Mouse (Mus musculus) CH12.LX (cell line): ENCODE results near the gene Dnajc13. TPM values are rescaled to one million over a fixed set of nuclear protein-coding genes. Genes with fewer than 3 reads are reported as not detected.

ENCODE experiments used
- DNase-seq: peaks from one replicate; pipeline ENCODE4 v3.0.0-alpha.2; 2013; ENCODE audit errors: extremely low read depth
- H3K27ac ChIP-seq: 2 replicates; pipeline ENCODE4 v1.5.1; 2012; ENCODE audit warnings: low read depth, mild to moderate bottlenecking, control low read depth, moderate library complexity; ENCODE audit not compliant: insufficient read depth
- H3K27me3 ChIP-seq: replicated peaks from 2 replicates; pipeline ENCODE3; 2012; ENCODE audit warnings: inconsistent platforms
- H3K36me3 ChIP-seq, 2 experiments: replicated peaks in 1 of 2; 2 replicates each; pipeline versions ENCODE3 to v1.6.1; 2012; ENCODE audit warnings: inconsistent platforms in 1 of 2, low read length in 1 of 2, mild to moderate bottlenecking in 1 of 2, mixed read lengths in 1 of 2, moderate library complexity in 1 of 2; ENCODE audit not compliant: control insufficient read depth in 1 of 2, insufficient read depth in 1 of 2
- H3K4me1 ChIP-seq, 2 experiments: 2 replicates each; pipeline ENCODE4 v1.6.1; 2012; ENCODE audit warnings: inconsistent platforms in 1 of 2, moderate library complexity in 1 of 2; ENCODE audit not compliant: insufficient read depth in 2 of 2, control insufficient read depth in 1 of 2
- H3K4me2 ChIP-seq: 2 replicates; pipeline ENCODE4 v1.6.1; 2012; ENCODE audit warnings: low read depth, mild to moderate bottlenecking, control low read depth; ENCODE audit not compliant: poor library complexity, insufficient read depth, severe bottlenecking
- H3K4me3 ChIP-seq, 3 experiments: fragments of 150-350 bp in 1 of 3; sonication (generic) in 1 of 3; replicated peaks in 1 of 3; 2 replicates each; pipeline versions ENCODE3 to v1.5.1; 2011 to 2012; ENCODE audit warnings: low read depth in 2 of 3, low read length in 2 of 3, mild to moderate bottlenecking in 2 of 3, moderate library complexity in 2 of 3, control low read depth in 1 of 3, improper control_type of control experiment in 1 of 3, inconsistent platforms in 1 of 3, mixed read lengths in 1 of 3; ENCODE audit not compliant: poor library complexity in 1 of 3
- H3K79me2 ChIP-seq: replicated peaks from 2 replicates; pipeline ENCODE4 v1.6.1; 2012; ENCODE audit warnings: mild to moderate bottlenecking, moderate library complexity; ENCODE audit not compliant: control insufficient read depth, poor library complexity, insufficient read depth, severe bottlenecking; ENCODE audit errors: extremely low read depth
- H3K9ac ChIP-seq: 2 replicates; pipeline ENCODE4 v1.6.1; 2012; ENCODE audit warnings: low read depth, mild to moderate bottlenecking, control low read depth, moderate library complexity; ENCODE audit not compliant: insufficient read depth
- H3K9me3 ChIP-seq: replicated peaks from 2 replicates; pipeline ENCODE3; 2012; ENCODE audit warnings: low read length, inconsistent platforms, mixed read lengths
- BHLHE40 ChIP-seq: IDR thresholded peaks from 2 replicates; pipeline ENCODE4 v1.6.1; 2011; ENCODE audit warnings: mild to moderate bottlenecking, low read depth, low read length, improper control_type of control experiment
- CHD1 ChIP-seq: IDR thresholded peaks from 2 replicates; pipeline ENCODE4 v1.6.1; 2012; ENCODE audit warnings: low read depth, low read length, improper control_type of control experiment, inconsistent platforms
- CHD2 ChIP-seq: IDR thresholded peaks from 2 replicates; pipeline ENCODE4 v1.6.1; 2011; ENCODE audit warnings: low read length, improper control_type of control experiment
- EP300 ChIP-seq: IDR thresholded peaks from 2 replicates; pipeline ENCODE4 v1.6.1; 2011; ENCODE audit warnings: low read length, improper control_type of control experiment
- ETS1 ChIP-seq: conservative IDR thresholded peaks from 2 replicates; pipeline ENCODE4 v1.6.1; 2012; ENCODE audit warnings: low read depth, mild to moderate bottlenecking, inconsistent platforms, low read length, improper control_type of control experiment, moderate library complexity
- JUN ChIP-seq: IDR thresholded peaks from 2 replicates; pipeline ENCODE4 v1.6.1; 2011; ENCODE audit warnings: low read depth, mild to moderate bottlenecking, low read length, improper control_type of control experiment, moderate library complexity; ENCODE audit not compliant: insufficient read depth
- MAX ChIP-seq: IDR thresholded peaks from 2 replicates; pipeline ENCODE4 v1.6.1; 2011; ENCODE audit warnings: low read length, improper control_type of control experiment
- MXI1 ChIP-seq: IDR thresholded peaks from 2 replicates; pipeline ENCODE4 v1.6.1; 2011; ENCODE audit warnings: mild to moderate bottlenecking, low read depth, low read length, improper control_type of control experiment
- MYC ChIP-seq: IDR thresholded peaks from 2 replicates; pipeline ENCODE4 v1.6.1; 2011; ENCODE audit warnings: low read depth, mild to moderate bottlenecking, improper control_type of control experiment, low read length
- NELFE ChIP-seq: IDR thresholded peaks from 2 replicates; pipeline ENCODE4 v1.6.1; 2011; ENCODE audit warnings: low read depth, low read length, improper control_type of control experiment
- NRF1 ChIP-seq: IDR thresholded peaks from 2 replicates; pipeline ENCODE4 v1.6.1; 2014; ENCODE audit warnings: low read depth, mild to moderate bottlenecking, inconsistent platforms, low read length, improper control_type of control experiment, moderate library complexity
- PAX5 ChIP-seq: IDR thresholded peaks from 2 replicates; pipeline ENCODE4 v1.6.1; 2012; ENCODE audit warnings: low read length, inconsistent platforms, mixed read lengths
- POLR2A ChIP-seq: IDR thresholded peaks from 2 replicates; pipeline ENCODE4 v1.6.1; 2011; ENCODE audit warnings: low read depth, mild to moderate bottlenecking, improper control_type of control experiment, low read length
- POLR2AphosphoS2 ChIP-seq: IDR thresholded peaks from 2 replicates; pipeline ENCODE4 v1.6.1; 2011; ENCODE audit warnings: low read depth, low read length, improper control_type of control experiment
- RAD21 ChIP-seq: IDR thresholded peaks from 2 replicates; pipeline ENCODE4 v1.6.1; 2011; ENCODE audit warnings: low read depth, mild to moderate bottlenecking, low read length, improper control_type of control experiment, moderate library complexity
- SIN3A ChIP-seq: IDR thresholded peaks from 2 replicates; pipeline ENCODE4 v1.6.1; 2012; ENCODE audit warnings: low read length, improper control_type of control experiment, inconsistent platforms
- SMC3 ChIP-seq: IDR thresholded peaks from 2 replicates; pipeline ENCODE4 v1.6.1; 2011; ENCODE audit warnings: low read depth, low read length, improper control_type of control experiment
- TBP ChIP-seq: conservative IDR thresholded peaks from 2 replicates; pipeline ENCODE4 v1.6.1; 2011; ENCODE audit warnings: low read depth, low read length, improper control_type of control experiment
- TCF12 ChIP-seq: IDR thresholded peaks from 2 replicates; pipeline ENCODE4 v1.6.1; 2014; ENCODE audit warnings: low read depth, mild to moderate bottlenecking, inconsistent platforms, low read length, improper control_type of control experiment
- USF1 ChIP-seq: IDR thresholded peaks from 2 replicates; pipeline ENCODE4 v1.6.1; 2014; ENCODE audit warnings: low read depth, mild to moderate bottlenecking, inconsistent platforms, low read length, improper control_type of control experiment
- USF2 ChIP-seq: conservative IDR thresholded peaks from 2 replicates; pipeline ENCODE4 v1.6.1; 2011; ENCODE audit warnings: low read depth, low read length, improper control_type of control experiment
- ZC3H11A ChIP-seq: IDR thresholded peaks from 2 replicates; pipeline ENCODE4 v1.6.1; 2012; ENCODE audit warnings: low read depth, mild to moderate bottlenecking, inconsistent platforms, low read length, improper control_type of control experiment
- ZKSCAN1 ChIP-seq: IDR thresholded peaks from 2 replicates; pipeline ENCODE4 v1.6.1; 2012; ENCODE audit warnings: low read depth, inconsistent platforms, low read length, improper control_type of control experiment, borderline replicate concordance
- ZMIZ1 ChIP-seq: IDR thresholded peaks from 2 replicates; pipeline ENCODE4 v1.6.1; 2012; ENCODE audit warnings: low read depth, mild to moderate bottlenecking, inconsistent platforms, low read length, improper control_type of control experiment
- ZNF384 ChIP-seq: IDR thresholded peaks from 2 replicates; pipeline ENCODE4 v1.6.1; 2012; ENCODE audit warnings: low read depth, low read length, improper control_type of control experiment, inconsistent platforms
- dilution Hi-C: fragments of 300-500 bp; cut with MboI; formaldehyde crosslinking; loops from 2 replicates; pipeline ENCODE4 v1.14.3; 2020; ENCODE audit warnings: low sequenced_read_pairs; ENCODE audit not compliant: extremely low pct_unique_long_range_greater_than_20kb, extremely low pct_ligation_motif_present
- in situ Hi-C: fragments of 300-500 bp; cut with MboI; formaldehyde crosslinking; loops from 3 replicates; pipeline ENCODE4 v1.14.3; 2019; ENCODE audit warnings: low sequenced_read_pairs, low pct_ligation_motif_present, low pct_unique_long_range_greater_than_20kb, mixed read lengths
- polyA plus RNA-seq: library from polyadenylated mRNA; unstranded; fragments of >175 nt; gene quantifications from 2 replicates; pipeline ENCODE4 v1.2.1, GENCODE M21; 2012; ENCODE audit warnings: low read depth; ENCODE audit not compliant: insufficient read length
- total RNA-seq, 2 experiments: library from RNA; depleted of rRNA; stranded (reverse); fragments of 300-350 nt in 1 of 2; fragments of >200 nt in 1 of 2; gene quantifications; 2 replicates each; pipeline ENCODE4 v1.2.3; 2012 to 2014

The Dnajc13 gene
- total and polyA plus RNA-seq, 3 experiments: 30.1 to 51.9 (median 30.4) TPM

- Histone ChIP-seq H3K9me3 (no peaks in the 10 kb centered on the region), H3K4me2 (no peak overlapping the region), H3K4me3 (no peak overlapping the region)
- no peak for DNase-seq
- dilution Hi-C loops: no loop called here
- TF ChIP-seq ZKSCAN1 (no peak), USF1 (no peak), PAX5 (no peak), ETS1 (no peak), NELFE (no peak), TBP (no peak), CHD1 (no peak), USF2 (no peak), ZC3H11A (no peak), TCF12 (no peak), POLR2A (no peak), CHD2 (no peak), MXI1 (no peak), EP300 (no peak), ZNF384 (no peak), NRF1 (no peak), JUN (no peak), MAX (no peak), BHLHE40 (no peak), RAD21 (no peak)
- TF ChIP-seq, all 38 proteins: peak for 0
- Histone ChIP-seq H3K27ac (no peak overlapping the region), H3K27me3 (no peaks in the 10 kb centered on the region), H3K4me1 (no peaks in the 10 kb centered on the region), H3K36me3 (peaks cover 52 to 92% of the 10 kb centered on the region in 2 experiments), H3K9ac (no peak overlapping the region), H3K79me2 (no peaks in the 10 kb centered on the region)
- in situ Hi-C loops: no loop called here
Measured at GRCm38 (mm10) chr9:104233060-104233459, 29.7 kb downstream of the Dnajc13 start.

- Histone ChIP-seq H3K4me1 (no peaks in the 10 kb centered on the region), H3K4me2 (no peak overlapping the region), H3K27me3 (no peaks in the 10 kb centered on the region), H3K9ac (no peak overlapping the region), H3K9me3 (no peaks in the 10 kb centered on the region), H3K27ac (no peak overlapping the region), H3K36me3 (peaks cover 47 to 84% of the 10 kb centered on the region in 2 experiments), H3K79me2 (no peaks in the 10 kb centered on the region)
- no peak for DNase-seq
- in situ Hi-C loops (no loop called here), dilution Hi-C loops (no loop called here)
- TF ChIP-seq MAX (no peak), CHD2 (no peak), SMC3 (no peak), SIN3A (no peak), CHD1 (no peak), POLR2AphosphoS2 (no peak), BHLHE40 (no peak), MYC (no peak), ZNF384 (no peak), ZMIZ1 (no peak)
- TF ChIP-seq, all 38 proteins: peak for 0
- no peak overlapping the region for H3K4me3 ChIP-seq
Measured at GRCm38 (mm10) chr9:104232004-104232403, 30.7 kb downstream of the Dnajc13 start.
